Mouse (Mus musculus) B cell, adult 67 days (primary cell): Measurements from ENCODE around the gene Bmp7. TPM values are rescaled to one million over a fixed set of nuclear protein-coding genes. Genes with fewer than 3 reads are reported as not detected.

Experiments used
- total RNA-seq, 2 experiments: library from RNA; stranded (reverse); gene quantifications; 4 replicates each; pipeline ENCODE4 v1.2.4; 2023

The Bmp7 gene
- not detected for total RNA-seq

GRCm38 (mm10) chr2:172940003-172940798 lies at the start of gene Bmp7:
Gene Bmp7, minus strand, starts transcription at chr2:172940321.

GRCm38 (mm10) chr2:172977409-172978130 lies 37.4 kb upstream of the Bmp7 start, which contains the start of gene Spo11:
Gene Spo11, plus strand, starts transcription at chr2:172977700.

Other genes starting within 250 kb of the Bmp7 start
- under 1 TPM; 0.59 to 0.70 TPM for gene Spo11, start 37.4 kb upstream of the Bmp7 start, total RNA-seq
- 10 to 100 TPM; 89.0 to 99.2 TPM for gene Rae1, start 59.8 kb upstream of the Bmp7 start, total RNA-seq
- 100 to 1,000 TPM; 159 to 183 TPM for gene Rbm38, start 80.2 kb upstream of the Bmp7 start, total RNA-seq
- not detected for gene Ctcfl, start 179.2 kb upstream of the Bmp7 start, total RNA-seq
- not detected for gene Pck1, start 212.7 kb upstream of the Bmp7 start, total RNA-seq